Mouse (Mus musculus) hindbrain, embryonic 10.5 days (tissue): ENCODE data around the gene Rpp25l. TPM values are rescaled to one million over a fixed set of nuclear protein-coding genes. Genes with fewer than 3 reads are reported as not detected.
"Not testable (repeated sequence)": the region's sequence is repeated elsewhere in the genome, so short reads cannot be mapped to it uniquely, and the experiment has no call there.

Source experiments
- DNase-seq: peaks from one replicate; pipeline ENCODE4 v3.0.0-alpha.2; 2017; ENCODE audit warnings: low spot score
- H3K27ac ChIP-seq: fragments of 300-500 bp; sonication (generic); 2 replicates; pipeline ENCODE4 v1.5.1; 2016; ENCODE audit warnings: mild to moderate bottlenecking, moderate library complexity
- H3K27me3 ChIP-seq: fragments of 300-500 bp; sonication (generic); 2 replicates; pipeline ENCODE4 v1.6.1; 2016; ENCODE audit warnings: mild to moderate bottlenecking; ENCODE audit not compliant: poor library complexity, insufficient read depth, severe bottlenecking
- H3K36me3 ChIP-seq: fragments of 300-500 bp; sonication (generic); 2 replicates; pipeline ENCODE4 v1.6.1; 2016; ENCODE audit warnings: mild to moderate bottlenecking, moderate library complexity
- H3K4me1 ChIP-seq: fragments of 300-500 bp; sonication (generic); replicated peaks from 2 replicates; pipeline ENCODE4 v1.6.1; 2016; ENCODE audit warnings: mild to moderate bottlenecking
- H3K4me3 ChIP-seq: fragments of 300-500 bp; sonication (generic); 2 replicates; pipeline ENCODE4 v1.5.1; 2016; ENCODE audit warnings: mild to moderate bottlenecking, moderate library complexity
- H3K9me3 ChIP-seq: fragments of 300-500 bp; sonication (generic); 2 replicates; pipeline ENCODE4 v1.6.1; 2016; ENCODE audit warnings: mild to moderate bottlenecking, moderate library complexity
- WGBS: fragments of 180-500 bp; shearing (Covaris S2); methylation state at CpG from one replicate; pipeline ENCODE4 v1.1.7; 2016; 5-methylcytosine and 5-hydroxymethylcytosine counted together
- polyA plus RNA-seq: library from polyadenylated mRNA; unstranded; fragments of >200 nt; fragmentation: Nextera tagmentation; extraction: Ambion mirVana; gene quantifications from 2 replicates; pipeline ENCODE4 v1.2.1, GENCODE M21; 2016

The Rpp25l gene
- polyA plus RNA-seq, 1 experiment from 2014 or later: 89.7 TPM

GRCm38 (mm10) chr4:41702226-41702625 lies 11.1 kb downstream of the Rpp25l start:
- H3K36me3 ChIP-seq, DNase-seq, H3K9me3 ChIP-seq, H3K4me3 ChIP-seq, H3K27ac ChIP-seq: not testable (repeated sequence)
- Histone ChIP-seq H3K4me1 (peaks cover 30% of the 10 kb centered on the region), H3K27me3 (peaks cover 31% of the 10 kb centered on the region)
- 61% methylated on average over 2 of the region's 2 CpGs for WGBS

- Histone ChIP-seq H3K27me3 (peaks cover 15% of the 10 kb centered on the region), H3K4me1 (peaks cover 19% of the 10 kb centered on the region)
- not testable (repeated sequence) for H3K4me3 ChIP-seq, H3K9me3 ChIP-seq, H3K36me3 ChIP-seq, H3K27ac ChIP-seq, DNase-seq
- 79% methylated on average over 4 of the region's 8 CpGs for WGBS
Measured at GRCm38 (mm10) chr4:41700224-41700623, 13.1 kb downstream of the Rpp25l start.

- not testable (repeated sequence) for DNase-seq, H3K27ac ChIP-seq, H3K4me3 ChIP-seq, H3K36me3 ChIP-seq, H3K9me3 ChIP-seq
- Histone ChIP-seq H3K4me1 (peaks cover 17% of the 10 kb centered on the region), H3K27me3 (peaks cover 11% of the 10 kb centered on the region)
- 72% methylated on average over 10 of the region's 10 CpGs for WGBS
Measured at GRCm38 (mm10) chr4:41699783-41700182, 13.6 kb downstream of the Rpp25l start, which contains the start of gene Il11ra1. Gene Il11ra1 (plus strand): TSS chr4:41699989.

GRCm38 (mm10) chr4:41698421-41699016 lies 14.8 kb downstream of the Rpp25l start:
- not testable (repeated sequence) for DNase-seq, H3K4me1 ChIP-seq, H3K36me3 ChIP-seq, H3K27ac ChIP-seq, H3K27me3 ChIP-seq, H3K9me3 ChIP-seq
- H3K4me3 ChIP-seq: peak overlapping the region; percentile 28; the same call in 1 of the 2 replicates
- WGBS: 6% methylated on average over 29 of the region's 32 CpGs

- H3K4me1 ChIP-seq: peaks cover 17% of the 10 kb centered on the region
- not testable (repeated sequence) for H3K36me3 ChIP-seq, H3K27me3 ChIP-seq, H3K9me3 ChIP-seq
- WGBS: 12% methylated on average over 36 of the region's 40 CpGs
- H3K27ac ChIP-seq: 0 out of 2 replicates have a peak within 1 kb of the TSS, but pooled peaks have one; percentile 81
- peak within 1 kb of the TSS; percentile 42 for H3K4me3 ChIP-seq
- peak; percentile 86 for DNase-seq
Measured at GRCm38 (mm10) chr4:41696930-41697841, 16.1 kb downstream of the Rpp25l start, which contains the start of gene Cntfr. Gene Cntfr (minus strand): TSS chr4:41697089.

- WGBS: 1% methylated on average over 14 of the region's 15 CpGs
- H3K27me3 ChIP-seq, DNase-seq, H3K9me3 ChIP-seq, H3K27ac ChIP-seq, H3K36me3 ChIP-seq, H3K4me3 ChIP-seq: not testable (repeated sequence)
- H3K4me1 ChIP-seq: peaks cover 23% of the 10 kb centered on the region
Measured at GRCm38 (mm10) chr4:41696452-41696851, 16.9 kb downstream of the Rpp25l start.

GRCm38 (mm10) chr4:41695800-41696199 lies 17.5 kb downstream of the Rpp25l start:
- H3K27ac ChIP-seq: peak overlapping the region; percentile 81; the same call in 1 of the 2 replicates
- H3K27me3 ChIP-seq, H3K9me3 ChIP-seq, DNase-seq, H3K36me3 ChIP-seq: not testable (repeated sequence)
- 2% methylated on average over 17 of the region's 38 CpGs for WGBS
- peak overlapping the region; percentile 42 for H3K4me3 ChIP-seq
- peaks cover 23% of the 10 kb centered on the region for H3K4me1 ChIP-seq

- WGBS: 6% methylated on average over 4 of the region's 4 CpGs
- not testable (repeated sequence) for DNase-seq, H3K36me3 ChIP-seq, H3K9me3 ChIP-seq, H3K27me3 ChIP-seq
- peaks cover 29% of the 10 kb centered on the region for H3K4me1 ChIP-seq
- H3K27ac ChIP-seq: peak overlapping the region; percentile 69
- peak overlapping the region; percentile 46 for H3K4me3 ChIP-seq
Measured at GRCm38 (mm10) chr4:41693511-41693910, 19.8 kb downstream of the Rpp25l start.

- DNase-seq, H3K27me3 ChIP-seq, H3K27ac ChIP-seq, H3K4me3 ChIP-seq, H3K36me3 ChIP-seq, H3K9me3 ChIP-seq: not testable (repeated sequence)
- peaks cover 38% of the 10 kb centered on the region for H3K4me1 ChIP-seq
- WGBS: no CpG with 5 or more reads among the region's 4 CpGs
Measured at GRCm38 (mm10) chr4:41690014-41690413, 23.3 kb downstream of the Rpp25l start.

GRCm38 (mm10) chr4:41688562-41688961 lies 24.8 kb downstream of the Rpp25l start:
- Histone ChIP-seq H3K4me1 (peaks cover 44% of the 10 kb centered on the region), H3K27ac (peak overlapping the region; percentile 67)
- not testable (repeated sequence) for H3K27me3 ChIP-seq, H3K4me3 ChIP-seq, H3K36me3 ChIP-seq, H3K9me3 ChIP-seq, DNase-seq
- 72% methylated on average over 1 of the region's 1 CpGs for WGBS

- DNase-seq: peak; percentile 83
- H3K4me1 ChIP-seq: peaks cover 50% of the 10 kb centered on the region
Measured at GRCm38 (mm10) chr4:41685882-41686492, 27.3 kb downstream of the Rpp25l start.

GRCm38 (mm10) chr4:41684931-41685453 lies 28.3 kb downstream of the Rpp25l start:
- WGBS: 0% methylated on average over 14 of the region's 14 CpGs
- peak; percentile 41 for DNase-seq
- peak overlapping the region; percentile 86 for H3K27ac ChIP-seq
- not testable (repeated sequence) for H3K9me3 ChIP-seq, H3K4me3 ChIP-seq, H3K27me3 ChIP-seq
- peaks cover 59% of the 10 kb centered on the region for H3K4me1 ChIP-seq
- H3K36me3 ChIP-seq: peaks cover 34% of the 10 kb centered on the region

More at GRCm38 (mm10) chr4:41685882-41686492, 27.3 kb downstream of the Rpp25l start:
- not testable (repeated sequence) for H3K9me3 ChIP-seq, H3K4me3 ChIP-seq, H3K27me3 ChIP-seq
- Histone ChIP-seq H3K36me3 (peaks cover 26% of the 10 kb centered on the region), H3K27ac (peak overlapping the region; percentile 80)
- 17% methylated on average over 10 of the region's 10 CpGs for WGBS
